Mouse (Mus musculus) CH12.LX (cell line): ENCODE measurements around the gene Akap5. TPM values are rescaled to one million over a fixed set of nuclear protein-coding genes. Genes with fewer than 3 reads are reported as not detected.

Source experiments
- DNase-seq: peaks from one replicate; pipeline ENCODE4 v3.0.0-alpha.2; 2013; ENCODE audit errors: extremely low read depth
- H3K27ac ChIP-seq: 2 replicates; pipeline ENCODE4 v1.5.1; 2012; ENCODE audit warnings: low read depth, mild to moderate bottlenecking, control low read depth, moderate library complexity; ENCODE audit not compliant: insufficient read depth
- H3K27me3 ChIP-seq: replicated peaks from 2 replicates; pipeline ENCODE3; 2012; ENCODE audit warnings: inconsistent platforms
- H3K36me3 ChIP-seq, 2 experiments: replicated peaks in 1 of 2; 2 replicates each; pipeline versions ENCODE3 to v1.6.1; 2012; ENCODE audit warnings: inconsistent platforms in 1 of 2, low read length in 1 of 2, mild to moderate bottlenecking in 1 of 2, mixed read lengths in 1 of 2, moderate library complexity in 1 of 2; ENCODE audit not compliant: control insufficient read depth in 1 of 2, insufficient read depth in 1 of 2
- H3K4me1 ChIP-seq, 2 experiments: 2 replicates each; pipeline ENCODE4 v1.6.1; 2012; ENCODE audit warnings: inconsistent platforms in 1 of 2, moderate library complexity in 1 of 2; ENCODE audit not compliant: insufficient read depth in 2 of 2, control insufficient read depth in 1 of 2
- H3K4me2 ChIP-seq: 2 replicates; pipeline ENCODE4 v1.6.1; 2012; ENCODE audit warnings: low read depth, mild to moderate bottlenecking, control low read depth; ENCODE audit not compliant: poor library complexity, insufficient read depth, severe bottlenecking
- H3K4me3 ChIP-seq, 3 experiments: fragments of 150-350 bp in 1 of 3; sonication (generic) in 1 of 3; replicated peaks in 1 of 3; 2 replicates each; pipeline versions ENCODE3 to v1.5.1; 2011 to 2012; ENCODE audit warnings: low read depth in 2 of 3, low read length in 2 of 3, mild to moderate bottlenecking in 2 of 3, moderate library complexity in 2 of 3, control low read depth in 1 of 3, improper control_type of control experiment in 1 of 3, inconsistent platforms in 1 of 3, mixed read lengths in 1 of 3; ENCODE audit not compliant: poor library complexity in 1 of 3
- H3K79me2 ChIP-seq: replicated peaks from 2 replicates; pipeline ENCODE4 v1.6.1; 2012; ENCODE audit warnings: mild to moderate bottlenecking, moderate library complexity; ENCODE audit not compliant: control insufficient read depth, poor library complexity, insufficient read depth, severe bottlenecking; ENCODE audit errors: extremely low read depth
- H3K9ac ChIP-seq: 2 replicates; pipeline ENCODE4 v1.6.1; 2012; ENCODE audit warnings: low read depth, mild to moderate bottlenecking, control low read depth, moderate library complexity; ENCODE audit not compliant: insufficient read depth
- H3K9me3 ChIP-seq: replicated peaks from 2 replicates; pipeline ENCODE3; 2012; ENCODE audit warnings: low read length, inconsistent platforms, mixed read lengths
- CHD1 ChIP-seq: IDR thresholded peaks from 2 replicates; pipeline ENCODE4 v1.6.1; 2012; ENCODE audit warnings: low read depth, low read length, improper control_type of control experiment, inconsistent platforms
- CTCF ChIP-seq, 2 experiments: IDR thresholded peaks in 1 of 2; conservative IDR thresholded peaks in 1 of 2; 2 replicates each; pipeline ENCODE4 v1.5.1; 2011 to 2012; ENCODE audit warnings: low read depth in 2 of 2, low read length in 2 of 2, improper control_type of control experiment in 1 of 2, inconsistent platforms in 1 of 2, mild to moderate bottlenecking in 1 of 2, moderate library complexity in 1 of 2
- ELF1 ChIP-seq: IDR thresholded peaks from 2 replicates; pipeline ENCODE4 v1.6.1; 2014; ENCODE audit warnings: low read depth, mild to moderate bottlenecking, inconsistent platforms, low read length, improper control_type of control experiment
- EP300 ChIP-seq: IDR thresholded peaks from 2 replicates; pipeline ENCODE4 v1.6.1; 2011; ENCODE audit warnings: low read length, improper control_type of control experiment
- ETS1 ChIP-seq: conservative IDR thresholded peaks from 2 replicates; pipeline ENCODE4 v1.6.1; 2012; ENCODE audit warnings: low read depth, mild to moderate bottlenecking, inconsistent platforms, low read length, improper control_type of control experiment, moderate library complexity
- HCFC1 ChIP-seq: IDR thresholded peaks from 2 replicates; pipeline ENCODE4 v1.6.1; 2012; ENCODE audit warnings: low read depth, mild to moderate bottlenecking, inconsistent platforms, low read length, improper control_type of control experiment
- IRF4 ChIP-seq: IDR thresholded peaks from 2 replicates; pipeline ENCODE4 v1.6.1; 2014; ENCODE audit warnings: low read depth, mild to moderate bottlenecking, inconsistent platforms, low read length, improper control_type of control experiment
- JUN ChIP-seq: IDR thresholded peaks from 2 replicates; pipeline ENCODE4 v1.6.1; 2011; ENCODE audit warnings: low read depth, mild to moderate bottlenecking, low read length, improper control_type of control experiment, moderate library complexity; ENCODE audit not compliant: insufficient read depth
- JUND ChIP-seq: conservative IDR thresholded peaks from 2 replicates; pipeline ENCODE4 v1.6.1; 2011; ENCODE audit warnings: low read depth, low read length, improper control_type of control experiment
- KAT2A ChIP-seq: IDR thresholded peaks from 2 replicates; pipeline ENCODE4 v1.6.1; 2012; ENCODE audit warnings: low read length, improper control_type of control experiment, inconsistent platforms; ENCODE audit not compliant: insufficient replicate concordance
- MAFK ChIP-seq: IDR thresholded peaks from 2 replicates; pipeline ENCODE4 v1.6.1; 2011; ENCODE audit warnings: low read length, improper control_type of control experiment; ENCODE audit not compliant: insufficient replicate concordance
- MAX ChIP-seq: IDR thresholded peaks from 2 replicates; pipeline ENCODE4 v1.6.1; 2011; ENCODE audit warnings: low read length, improper control_type of control experiment
- MAZ ChIP-seq: IDR thresholded peaks from 2 replicates; pipeline ENCODE4 v1.6.1; 2012; ENCODE audit warnings: low read depth, mild to moderate bottlenecking, inconsistent platforms, low read length, improper control_type of control experiment, moderate library complexity
- MEF2A ChIP-seq: IDR thresholded peaks from 2 replicates; pipeline ENCODE4 v1.6.1; 2014; ENCODE audit warnings: low read depth, mild to moderate bottlenecking, inconsistent platforms, low read length, improper control_type of control experiment, borderline replicate concordance
- MXI1 ChIP-seq: IDR thresholded peaks from 2 replicates; pipeline ENCODE4 v1.6.1; 2011; ENCODE audit warnings: mild to moderate bottlenecking, low read depth, low read length, improper control_type of control experiment
- MYC ChIP-seq: IDR thresholded peaks from 2 replicates; pipeline ENCODE4 v1.6.1; 2011; ENCODE audit warnings: low read depth, mild to moderate bottlenecking, improper control_type of control experiment, low read length
- NRF1 ChIP-seq: IDR thresholded peaks from 2 replicates; pipeline ENCODE4 v1.6.1; 2014; ENCODE audit warnings: low read depth, mild to moderate bottlenecking, inconsistent platforms, low read length, improper control_type of control experiment, moderate library complexity
- PAX5 ChIP-seq: IDR thresholded peaks from 2 replicates; pipeline ENCODE4 v1.6.1; 2012; ENCODE audit warnings: low read length, inconsistent platforms, mixed read lengths
- POLR2A ChIP-seq: IDR thresholded peaks from 2 replicates; pipeline ENCODE4 v1.6.1; 2011; ENCODE audit warnings: low read depth, mild to moderate bottlenecking, improper control_type of control experiment, low read length
- POLR2AphosphoS2 ChIP-seq: IDR thresholded peaks from 2 replicates; pipeline ENCODE4 v1.6.1; 2011; ENCODE audit warnings: low read depth, low read length, improper control_type of control experiment
- RAD21 ChIP-seq: IDR thresholded peaks from 2 replicates; pipeline ENCODE4 v1.6.1; 2011; ENCODE audit warnings: low read depth, mild to moderate bottlenecking, low read length, improper control_type of control experiment, moderate library complexity
- RCOR1 ChIP-seq: conservative IDR thresholded peaks from 2 replicates; pipeline ENCODE4 v1.6.1; 2012; ENCODE audit warnings: low read depth, mild to moderate bottlenecking, inconsistent platforms, low read length, improper control_type of control experiment
- SIN3A ChIP-seq: IDR thresholded peaks from 2 replicates; pipeline ENCODE4 v1.6.1; 2012; ENCODE audit warnings: low read length, improper control_type of control experiment, inconsistent platforms
- SMC3 ChIP-seq: IDR thresholded peaks from 2 replicates; pipeline ENCODE4 v1.6.1; 2011; ENCODE audit warnings: low read depth, low read length, improper control_type of control experiment
- TCF12 ChIP-seq: IDR thresholded peaks from 2 replicates; pipeline ENCODE4 v1.6.1; 2014; ENCODE audit warnings: low read depth, mild to moderate bottlenecking, inconsistent platforms, low read length, improper control_type of control experiment
- UBTF ChIP-seq: IDR thresholded peaks from 2 replicates; pipeline ENCODE4 v1.6.1; 2012; ENCODE audit warnings: low read depth, mild to moderate bottlenecking, inconsistent platforms, low read length, improper control_type of control experiment, moderate library complexity
- USF2 ChIP-seq: conservative IDR thresholded peaks from 2 replicates; pipeline ENCODE4 v1.6.1; 2011; ENCODE audit warnings: low read depth, low read length, improper control_type of control experiment
- ZKSCAN1 ChIP-seq: IDR thresholded peaks from 2 replicates; pipeline ENCODE4 v1.6.1; 2012; ENCODE audit warnings: low read depth, inconsistent platforms, low read length, improper control_type of control experiment, borderline replicate concordance
- ZMIZ1 ChIP-seq: IDR thresholded peaks from 2 replicates; pipeline ENCODE4 v1.6.1; 2012; ENCODE audit warnings: low read depth, mild to moderate bottlenecking, inconsistent platforms, low read length, improper control_type of control experiment
- ZNF384 ChIP-seq: IDR thresholded peaks from 2 replicates; pipeline ENCODE4 v1.6.1; 2012; ENCODE audit warnings: low read depth, low read length, improper control_type of control experiment, inconsistent platforms
- dilution Hi-C: fragments of 300-500 bp; cut with MboI; formaldehyde crosslinking; loops from 2 replicates; pipeline ENCODE4 v1.14.3; 2020; ENCODE audit warnings: low sequenced_read_pairs; ENCODE audit not compliant: extremely low pct_unique_long_range_greater_than_20kb, extremely low pct_ligation_motif_present
- in situ Hi-C: fragments of 300-500 bp; cut with MboI; formaldehyde crosslinking; loops from 3 replicates; pipeline ENCODE4 v1.14.3; 2019; ENCODE audit warnings: low sequenced_read_pairs, low pct_ligation_motif_present, low pct_unique_long_range_greater_than_20kb, mixed read lengths
- polyA plus RNA-seq: library from polyadenylated mRNA; unstranded; fragments of >175 nt; gene quantifications from 2 replicates; pipeline ENCODE4 v1.2.1, GENCODE M21; 2012; ENCODE audit warnings: low read depth; ENCODE audit not compliant: insufficient read length
- total RNA-seq, 2 experiments: library from RNA; depleted of rRNA; stranded (reverse); fragments of 300-350 nt in 1 of 2; fragments of >200 nt in 1 of 2; gene quantifications; 2 replicates each; pipeline ENCODE4 v1.2.3; 2012 to 2014

Gene Akap5
- total and polyA plus RNA-seq, 3 experiments: 0.27 to 0.89 (median 0.38) TPM

DNA sequence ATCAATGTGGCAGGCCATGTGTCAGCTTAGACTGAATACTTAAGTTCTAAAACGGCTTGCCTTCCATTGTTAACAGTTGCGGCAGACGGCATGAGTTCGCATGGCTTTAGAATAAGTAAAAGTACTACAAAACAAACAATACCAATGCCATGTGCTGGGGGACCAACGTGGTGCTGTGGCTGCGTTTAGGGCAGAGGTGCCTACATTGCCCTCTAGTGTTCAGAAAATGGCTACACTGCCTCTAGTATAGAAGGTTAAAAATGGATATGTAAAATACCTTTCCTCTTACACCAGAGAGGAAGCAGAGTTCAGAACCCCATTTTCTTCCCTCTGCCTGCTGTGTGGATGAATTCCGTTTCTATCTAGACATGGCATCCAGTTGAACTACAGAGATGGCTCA is 52.0 kb downstream of the Akap5 start:
- peaks cover 83% of the 10 kb centered on the region for H3K79me2 ChIP-seq
- in situ Hi-C loops (no loop called here), dilution Hi-C loops (no loop called here)
- peak overlapping the region in 1 of 3 experiments; percentile 47 for H3K4me3 ChIP-seq
- peak overlapping the region; percentile 77 for H3K9ac ChIP-seq
- DNase-seq: peak; percentile 76
- no peaks in the 10 kb centered on the region for H3K27me3 ChIP-seq
- TF ChIP-seq MEF2A (peak; percentile 84; the same call in 1 of the 2 replicates), CTCF (conservative IDR thresholded peaks at IDR 0.05 in 1 of 2, IDR thresholded peaks at IDR 0.05 in 1 of 2; ENCODE audit: low read depth in 2 of 2, low read length in 2 of 2) (peak; percentile 67 to 74; a peak in 3 of 4 replicates), MXI1 (peak; percentile 95), EP300 (no peak), MYC (peak; percentile 99), RAD21 (peak; percentile 48), MAX (peak; percentile 90), JUN (no peak), RCOR1 (no peak), MAFK (no peak), SIN3A (peak; percentile 55; the same call in 1 of the 2 replicates), SMC3 (peak; percentile 57), POLR2AphosphoS2 (no peak), UBTF (peak; percentile 6; the same call in 1 of the 2 replicates)
- peak overlapping the region; percentile 99 for H3K27ac ChIP-seq
- H3K4me1 ChIP-seq: peaks cover 5 to 56% of the 10 kb centered on the region in 2 experiments; a peak in 3 of 4 replicates
- peaks cover 12 to 33% of the 10 kb centered on the region in 2 experiments for H3K36me3 ChIP-seq
- peak overlapping the region; percentile 74 for H3K4me2 ChIP-seq
- H3K9me3 ChIP-seq: peaks cover 3% of the 10 kb centered on the region

DNA sequence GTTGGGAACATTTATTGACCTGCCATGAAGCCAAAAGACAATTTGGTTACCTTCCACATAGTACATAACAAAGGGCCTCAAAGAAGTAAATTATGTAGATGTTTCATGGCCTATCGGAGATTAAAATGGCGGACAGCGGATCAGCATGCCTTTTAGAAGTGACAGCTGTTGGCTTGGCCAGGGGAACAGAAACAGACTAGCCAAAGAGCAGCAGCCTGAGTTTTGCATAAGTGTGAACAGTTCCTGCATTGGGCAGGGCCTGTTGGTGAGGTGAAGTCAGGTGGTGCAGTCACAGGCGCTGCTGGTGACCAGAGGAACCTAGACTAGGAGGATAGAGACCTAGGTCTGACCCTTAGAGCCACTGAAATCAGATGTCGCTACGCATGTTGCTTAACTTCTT is 52.4 kb downstream of the Akap5 start:
- peaks cover 5 to 56% of the 10 kb centered on the region in 2 experiments; a peak in 3 of 4 replicates for H3K4me1 ChIP-seq
- peaks cover 3% of the 10 kb centered on the region for H3K9me3 ChIP-seq
- no peaks in the 10 kb centered on the region for H3K27me3 ChIP-seq
- in situ Hi-C loops (no loop called here), dilution Hi-C loops (no loop called here)
- H3K9ac ChIP-seq: peak overlapping the region; percentile 85
- DNase-seq: peak; percentile 71
- peak overlapping the region; percentile 99 for H3K27ac ChIP-seq
- H3K4me3 ChIP-seq: peak overlapping the region in 1 of 3 experiments; percentile 47
- H3K4me2 ChIP-seq: peak overlapping the region; percentile 75
- H3K36me3 ChIP-seq: peaks cover 12 to 36% of the 10 kb centered on the region in 2 experiments
- H3K79me2 ChIP-seq: peaks cover 83% of the 10 kb centered on the region
- TF ChIP-seq POLR2A (peak; percentile 74), SIN3A (peak; percentile 60; the same call in 1 of the 2 replicates), MAFK (no peak), HCFC1 (no peak; the same call in 1 of the 2 replicates), SMC3 (no peak), NRF1 (peak; percentile 51; the same call in 1 of the 2 replicates), ETS1 (peak; percentile 59), ZKSCAN1 (no peak), MXI1 (peak; percentile 27; the same call in 1 of the 2 replicates), KAT2A (no peak), ELF1 (peak; percentile 59), PAX5 (no peak), CHD1 (no peak), ZNF384 (no peak), USF2 (peak; percentile 61), MEF2A (no peak), TCF12 (peak; percentile 71; the same call in 1 of the 2 replicates), RCOR1 (no peak), IRF4 (peak; percentile 72), JUN (no peak), MAX (peak; percentile 81), JUND (no peak), MAZ (no peak), EP300 (0 out of 2 replicates have a peak, but pooled peaks have one; percentile 36), ZMIZ1 (peak; percentile 57; the same call in 1 of the 2 replicates), UBTF (no peak; the same call in 1 of the 2 replicates)
